Mouse (Mus musculus): ENCODE measurements at regions not wholly inside any gene's neighbourhood (a gene's known extent, or its start where the extent isn't known, plus 50 kb on each side); places are given as distances from the start of the nearest gene placed in this dataset.
A peak's percentile ranks its signal among the peaks of the same experiment; 100 is the strongest.

DNA sequence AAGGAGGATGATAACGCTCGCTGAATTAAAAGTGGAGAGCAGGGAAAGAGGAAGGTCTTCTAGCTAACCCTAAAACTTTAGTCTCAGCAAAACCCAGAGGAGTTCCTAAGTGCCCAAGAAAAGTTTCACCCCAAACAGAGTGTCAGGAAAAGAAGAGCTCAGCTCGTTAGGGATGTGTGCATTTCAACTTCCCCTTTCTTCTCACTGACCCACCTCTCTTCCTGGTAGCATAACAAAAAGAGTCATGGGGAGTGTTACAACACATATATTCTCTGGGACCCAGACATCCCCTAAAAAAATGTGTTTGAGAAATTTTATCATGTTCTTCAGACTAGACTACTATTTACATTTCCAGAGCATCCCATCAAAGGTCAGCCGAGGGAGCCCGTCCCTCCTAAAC lies 432.6 kb downstream of the Mctp2 start:
- no peak for DNase-seq
- intact Hi-C loops (cut with DNase I), result loop anchor here (5.0 kb wide), 1 partner anchor 273 kb away; no protein-coding TSS in a partner anchor

- intact Hi-C loops (cut with DNase I), result loop anchor here (5.0 kb wide), 1 partner anchor 274 kb away; no protein-coding TSS in a partner anchor
These were observed 433.5 kb downstream of the Mctp2 start for GRCm38 (mm10) chr7:71872912-71873311.

GRCm38 (mm10) chr7:71867090-71867489 lies 439.3 kb downstream of the Mctp2 start:
- peak; percentile 51 to 73 for DNase-seq
- intact Hi-C loops (cut with DNase I), result loop anchor here (2.0 to 10.0 kb wide), 7 partner anchors 95 to 1500 kb away; partner anchors contain the start of gene Nr2f2

More at GRCm38 (mm10) chr7:71872912-71873311, 433.5 kb downstream of the Mctp2 start:
- DNase-seq, result no peak

- no peak for DNase-seq
- intact Hi-C loops (cut with DNase I), result loop anchor here (2.0 to 10.0 kb wide), 7 partner anchors 97 to 1498 kb away; partner anchors contain the start of gene Nr2f2
These were observed 440.8 kb downstream of the Mctp2 start for GRCm38 (mm10) chr7:71865371-71866166.

DNA sequence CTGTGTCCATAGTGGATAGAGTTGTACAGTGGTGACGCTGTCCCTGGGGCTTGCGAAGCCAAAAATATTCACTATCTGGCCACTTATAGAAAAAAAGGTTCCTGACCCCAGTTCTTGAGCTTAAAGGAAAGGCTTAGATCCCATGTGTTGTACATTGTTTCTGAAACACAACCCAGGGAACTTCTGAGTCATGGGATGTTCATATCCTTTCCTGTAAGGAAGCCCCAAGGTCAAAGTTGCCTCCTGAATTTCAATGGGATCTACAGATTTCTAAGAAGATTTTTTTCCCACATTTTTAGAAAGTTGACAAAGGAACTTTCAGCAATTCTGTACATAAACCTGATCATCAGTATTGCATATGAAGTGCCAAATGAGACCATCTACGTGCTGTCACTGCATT lies 453.5 kb downstream of the Mctp2 start:
- intact Hi-C loops (cut with DNase I), result loop anchor here (5.0 kb wide), 1 partner anchor 266 kb away; no protein-coding TSS in a partner anchor
- no peak for DNase-seq

- intact Hi-C loops (cut with DNase I), result no loop called here
These were observed 457.2 kb downstream of the Mctp2 start for GRCm38 (mm10) chr7:71849174-71849573.

DNA sequence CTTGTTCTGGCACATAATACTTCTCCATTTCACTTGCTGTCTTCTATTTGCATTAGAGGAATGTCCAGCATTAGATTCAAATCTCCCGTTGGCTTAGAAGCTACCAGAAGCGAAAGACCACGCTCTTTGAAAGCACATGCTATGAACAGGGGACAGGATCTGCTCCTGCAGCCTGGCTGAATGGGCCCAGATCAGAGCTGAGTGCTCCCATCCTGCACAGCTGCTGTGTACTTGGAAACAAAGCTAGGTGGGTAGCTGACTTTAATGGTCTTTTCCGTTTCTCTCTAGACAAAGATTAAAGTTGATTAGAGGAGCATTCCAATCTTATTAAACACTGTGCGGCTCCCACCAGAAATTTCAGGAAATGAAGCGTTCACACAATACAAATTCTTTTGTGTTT lies 468.6 kb downstream of the Mctp2 start:
- peak; percentile 2 to 6 for DNase-seq
- intact Hi-C loops (cut with DNase I), result loop anchor here (5.0 kb wide), 1 partner anchor 131 kb away; no protein-coding TSS in a partner anchor

More at GRCm38 (mm10) chr7:71849174-71849573, 457.2 kb downstream of the Mctp2 start:
- no peak for DNase-seq

- intact Hi-C loops (cut with DNase I), result no loop called here
- DNase-seq, result no peak
These were observed 474.4 kb downstream of the Mctp2 start for GRCm38 (mm10) chr7:71831790-71832525.

- DNase-seq, result no peak
- intact Hi-C loops (cut with DNase I), result no loop called here
These were observed 476.8 kb downstream of the Mctp2 start for GRCm38 (mm10) chr7:71829567-71829966.

DNA sequence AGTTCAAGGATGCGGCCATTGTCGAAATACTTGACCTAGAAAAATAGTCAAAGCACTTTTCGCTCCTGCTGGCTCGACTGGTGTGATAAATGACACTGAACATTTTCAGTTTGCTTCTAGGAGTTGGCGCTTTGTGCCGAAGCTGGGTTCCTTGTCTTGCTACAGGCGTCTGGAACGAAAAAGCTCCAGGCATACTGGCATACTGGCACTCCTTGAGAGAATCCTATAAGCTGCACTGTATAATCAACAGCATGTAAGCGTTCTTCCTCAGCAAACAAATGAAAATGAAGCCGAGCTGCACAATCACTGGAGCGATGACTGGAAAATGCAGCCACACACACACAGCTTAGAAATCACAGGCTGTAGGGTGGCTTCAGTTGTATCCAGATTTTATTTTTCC lies 464.9 kb upstream of the Gm10295 start:
- no peak for DNase-seq
- intact Hi-C loops (cut with DNase I), result no loop called here

DNA sequence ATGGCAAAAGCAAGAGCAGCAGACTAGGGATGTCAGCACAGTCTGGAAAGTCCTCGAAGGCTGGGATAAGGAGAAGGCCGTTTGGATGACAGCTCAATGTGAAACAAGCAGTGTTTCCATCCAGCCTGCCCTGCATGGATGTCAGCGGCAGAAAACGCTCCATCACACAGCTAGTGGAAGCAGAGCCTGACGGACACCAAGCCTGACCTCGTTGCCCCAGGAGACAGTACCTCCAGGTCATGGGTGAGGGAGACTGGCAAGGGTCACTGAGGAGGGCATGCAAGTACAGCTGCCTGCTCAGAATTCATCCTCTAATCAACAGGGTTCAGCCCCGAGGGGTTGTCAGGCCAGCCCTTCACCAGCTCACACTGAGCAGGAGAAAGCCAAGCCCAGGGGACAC lies 442.9 kb upstream of the Gm10295 start:
- no peak for DNase-seq
- intact Hi-C loops (cut with DNase I), result no loop called here

DNA sequence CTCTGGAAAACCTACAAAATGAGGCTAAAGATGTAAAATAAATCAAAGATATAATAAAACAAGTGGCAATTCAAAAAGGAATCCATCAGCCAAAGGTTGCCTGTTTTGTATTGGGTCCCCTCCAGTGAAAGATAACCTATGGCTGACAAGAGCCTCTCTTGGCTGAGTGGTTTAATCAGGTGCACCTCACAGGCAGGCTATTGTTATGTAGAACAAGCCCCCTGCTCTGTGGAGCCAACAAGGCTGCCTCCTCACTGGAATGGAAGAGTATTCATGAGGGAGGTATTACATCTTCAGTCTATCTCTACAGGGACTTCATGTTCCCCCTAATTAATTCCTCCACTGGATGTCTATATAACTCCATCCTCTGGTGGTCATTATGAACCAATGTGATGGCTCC lies 437.1 kb upstream of the Gm10295 start:
- intact Hi-C loops (cut with DNase I), result no loop called here
- no peak for DNase-seq

DNA sequence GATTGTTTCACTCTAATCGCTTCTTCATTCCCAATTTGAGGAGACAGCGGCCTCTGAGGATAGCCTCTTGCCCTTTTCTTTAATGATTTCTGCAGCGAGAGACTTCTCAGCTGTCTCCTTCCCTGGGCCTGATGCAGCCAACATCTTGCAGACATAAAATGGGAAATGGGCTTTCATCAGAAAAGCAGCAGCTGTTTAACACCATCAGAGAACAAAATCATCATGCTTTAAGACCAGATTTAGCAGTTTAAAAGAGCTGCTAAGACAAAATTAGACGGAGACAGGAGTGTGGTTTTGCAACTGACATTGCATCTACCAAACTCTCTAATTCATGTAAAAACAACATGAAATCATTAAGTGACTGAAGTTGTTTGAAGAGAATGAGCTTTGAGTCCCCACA lies 431.2 kb upstream of the Gm10295 start:
- intact Hi-C loops (cut with DNase I), result no loop called here
- DNase-seq, result no peak

- no peak for DNase-seq
- intact Hi-C loops (cut with DNase I), result no loop called here
These were observed 398.6 kb upstream of the Gm10295 start for GRCm38 (mm10) chr7:71749886-71750285.

DNA sequence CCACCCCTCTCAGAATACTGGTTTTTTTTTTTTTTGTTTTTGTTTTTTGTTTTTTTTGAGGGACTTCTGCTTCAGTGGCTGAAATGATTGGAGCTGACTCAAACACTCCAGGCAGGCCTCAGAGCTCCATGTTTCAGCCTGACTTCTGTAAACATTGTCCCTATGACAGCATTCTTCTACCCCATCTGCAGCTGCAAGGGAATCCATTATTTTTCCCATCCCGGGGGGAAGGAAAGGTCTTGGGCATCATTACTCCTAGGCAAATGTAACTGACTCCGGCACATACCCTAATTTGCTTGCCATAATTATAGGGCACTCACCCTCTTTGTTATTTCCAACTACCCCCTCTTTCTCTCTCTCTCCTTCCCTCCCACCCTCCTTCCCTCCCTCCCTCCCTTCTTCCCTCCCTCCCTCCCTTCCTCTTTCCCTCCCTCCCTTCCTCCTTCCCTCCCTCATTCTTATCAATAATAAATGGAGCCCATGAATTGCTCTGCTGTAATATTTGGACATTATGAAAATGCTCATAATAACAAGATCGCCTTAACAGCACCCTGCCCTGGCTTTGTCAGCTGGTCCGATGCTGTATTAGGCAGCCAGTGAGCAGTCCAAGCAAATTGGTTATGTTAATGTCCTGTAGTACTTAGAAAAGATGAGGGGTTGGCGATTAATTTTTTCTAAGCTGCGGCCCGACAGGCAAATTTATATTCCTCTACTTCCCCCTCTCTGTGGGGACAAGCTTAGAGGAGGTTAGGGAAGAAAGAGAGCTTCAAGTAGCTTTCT lies 395.0 kb upstream of the Gm10295 start:
- intact Hi-C loops (cut with DNase I), result no loop called here
- no peak for DNase-seq

DNA sequence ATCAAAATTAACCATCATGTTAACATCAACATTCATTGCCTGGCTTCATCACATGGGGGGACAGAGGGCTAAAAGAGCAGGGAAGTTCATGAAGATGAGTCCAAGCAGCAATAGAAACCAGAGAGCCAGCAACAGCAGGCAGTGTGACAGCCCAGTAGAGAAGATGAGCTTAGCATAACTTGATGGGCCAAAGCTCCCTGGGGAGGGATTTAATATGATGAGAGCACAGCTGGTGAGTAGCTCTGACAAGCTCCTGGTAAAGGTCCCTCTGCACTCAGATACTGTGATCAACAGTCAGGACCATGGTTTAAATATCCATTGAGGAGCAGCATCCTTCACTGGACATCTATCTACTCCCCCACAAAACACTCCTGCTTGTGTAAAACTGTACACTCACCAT lies 377.2 kb upstream of the Gm10295 start:
- DNase-seq, result no peak
- intact Hi-C loops (cut with DNase I), result no loop called here

- no peak for DNase-seq
- intact Hi-C loops (cut with DNase I), result loop anchor here (5.0 to 10.0 kb wide), 8 partner anchors 106 to 1346 kb away; no protein-coding TSS in a partner anchor
These were observed 356.9 kb upstream of the Gm10295 start for GRCm38 (mm10) chr7:71708209-71708608.

GRCm38 (mm10) chr7:71706201-71706600 lies 354.9 kb upstream of the Gm10295 start:
- intact Hi-C loops (cut with DNase I), result loop anchor here (5.0 to 10.0 kb wide), 8 partner anchors 104 to 1344 kb away; no protein-coding TSS in a partner anchor

DNA sequence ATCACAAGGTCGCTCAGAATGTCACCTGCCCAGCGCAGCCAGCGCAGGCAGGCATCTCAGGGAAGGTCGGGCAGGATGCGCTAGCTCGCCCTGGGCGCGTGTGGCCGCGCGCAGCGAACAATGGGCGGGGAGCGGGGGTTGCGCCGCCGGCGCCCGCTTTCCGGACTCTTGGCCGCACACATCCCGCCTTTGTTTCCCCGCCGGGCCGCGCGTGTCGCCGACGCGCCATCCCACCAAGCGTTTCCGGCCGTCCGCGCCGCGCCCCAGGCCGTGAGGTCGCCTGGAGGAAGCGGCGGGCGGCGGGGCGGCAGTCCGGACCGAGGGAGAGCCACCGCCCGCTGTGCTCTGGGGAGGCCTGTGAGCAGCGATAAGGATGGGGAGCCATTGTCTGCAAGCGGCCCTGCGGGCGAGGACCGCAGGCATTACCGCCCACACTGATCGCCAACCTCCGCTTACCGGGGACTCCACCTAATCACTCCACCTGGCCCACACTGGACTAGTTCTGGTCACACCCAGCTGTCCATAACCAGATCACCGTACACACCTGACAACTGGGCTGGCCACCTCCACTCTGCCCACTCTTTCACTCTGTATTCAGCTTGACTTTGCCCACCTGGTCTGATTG lies 354.3 kb upstream of the Gm10295 start:
- peak; percentile 73 to 78 for DNase-seq
- intact Hi-C loops (cut with DNase I), result loop anchor here (2.0 to 10.0 kb wide), 11 partner anchors 103 to 1343 kb away; no protein-coding TSS in a partner anchor

More at GRCm38 (mm10) chr7:71706201-71706600, 354.9 kb upstream of the Gm10295 start:
- no peak for DNase-seq
